Mouse (Mus musculus) forebrain, postnatal 0 days (tissue): ENCODE measurements around the gene Selenoi. TPM values are rescaled to one million over a fixed set of nuclear protein-coding genes. Genes with fewer than 3 reads are reported as not detected.

ENCODE experiments used
- ATAC-seq: fragments of 200-750 bp; cut with Nextera tagmentation; 2 replicates; pipeline ENCODE4 v1.8.0; 2017; ENCODE audit warnings: mild to moderate bottlenecking, moderate library complexity
- DNase-seq: peaks from one replicate; pipeline ENCODE4 v3.0.0-alpha.2; 2015
- H3K27ac ChIP-seq: fragments of 300-500 bp; sonication (generic); 2 replicates; pipeline ENCODE4 v1.5.1; 2014; ENCODE audit warnings: low read depth, mild to moderate bottlenecking, antibody characterized with exemption, low read length, moderate library complexity, mixed read lengths
- H3K27me3 ChIP-seq: fragments of 300-500 bp; sonication (generic); 2 replicates; pipeline ENCODE4 v1.6.1; 2014; ENCODE audit warnings: mild to moderate bottlenecking, low read length, mixed read lengths; ENCODE audit not compliant: insufficient read depth
- H3K36me3 ChIP-seq: fragments of 300-500 bp; sonication (generic); 2 replicates; pipeline ENCODE4 v1.6.1; 2014; ENCODE audit warnings: mild to moderate bottlenecking, moderate library complexity; ENCODE audit not compliant: insufficient read depth
- H3K4me1 ChIP-seq: fragments of 300-500 bp; sonication (generic); 2 replicates; pipeline ENCODE4 v1.6.1; 2014; ENCODE audit warnings: antibody characterized with exemption; ENCODE audit not compliant: insufficient read depth
- H3K4me2 ChIP-seq: fragments of 300-500 bp; sonication (generic); 2 replicates; pipeline ENCODE4 v1.6.1; 2014; ENCODE audit warnings: low read depth, mild to moderate bottlenecking, moderate library complexity
- H3K4me3 ChIP-seq: fragments of 300-500 bp; sonication (generic); 2 replicates; pipeline ENCODE4 v1.5.1; 2014; ENCODE audit warnings: low read depth, low read length, mixed read lengths
- H3K9ac ChIP-seq: fragments of 300-500 bp; sonication (generic); 2 replicates; pipeline ENCODE4 v1.6.1; 2014; ENCODE audit warnings: mild to moderate bottlenecking
- H3K9me3 ChIP-seq: fragments of 300-500 bp; sonication (generic); 2 replicates; pipeline ENCODE4 v1.6.1; 2016; ENCODE audit warnings: low read length
- CTCF ChIP-seq: sonication (generic); IDR thresholded peaks from 2 replicates; pipeline ENCODE4 v1.5.1; 2016; ENCODE audit warnings: antibody characterized with exemption, control low read depth, low read depth
- WGBS: fragments of 180-500 bp; shearing (Covaris S2); extraction: QIAGEN DNeasy Blood & Tissue Kit; methylation state at CpG from one replicate; pipeline ENCODE4 v1.1.7; 2014; 5-methylcytosine and 5-hydroxymethylcytosine counted together
- polyA plus RNA-seq: library from polyadenylated mRNA; unstranded; fragments of >200 nt; fragmentation: Nextera tagmentation; extraction: Ambion mirVana; gene quantifications from 2 replicates; pipeline ENCODE4 v1.2.1, GENCODE M21; 2015
- total RNA-seq: library from RNA; depleted of rRNA; stranded (reverse); fragments of >200 nt; gene quantifications from 2 replicates; pipeline ENCODE4 v1.2.3, GENCODE M21; 2014; rRNA removed

Gene Selenoi
- total RNA-seq (53.8 and 59.6 TPM in 2 replicates), polyA plus RNA-seq (15.9 and 21.1 TPM in 2 replicates)

DNA sequence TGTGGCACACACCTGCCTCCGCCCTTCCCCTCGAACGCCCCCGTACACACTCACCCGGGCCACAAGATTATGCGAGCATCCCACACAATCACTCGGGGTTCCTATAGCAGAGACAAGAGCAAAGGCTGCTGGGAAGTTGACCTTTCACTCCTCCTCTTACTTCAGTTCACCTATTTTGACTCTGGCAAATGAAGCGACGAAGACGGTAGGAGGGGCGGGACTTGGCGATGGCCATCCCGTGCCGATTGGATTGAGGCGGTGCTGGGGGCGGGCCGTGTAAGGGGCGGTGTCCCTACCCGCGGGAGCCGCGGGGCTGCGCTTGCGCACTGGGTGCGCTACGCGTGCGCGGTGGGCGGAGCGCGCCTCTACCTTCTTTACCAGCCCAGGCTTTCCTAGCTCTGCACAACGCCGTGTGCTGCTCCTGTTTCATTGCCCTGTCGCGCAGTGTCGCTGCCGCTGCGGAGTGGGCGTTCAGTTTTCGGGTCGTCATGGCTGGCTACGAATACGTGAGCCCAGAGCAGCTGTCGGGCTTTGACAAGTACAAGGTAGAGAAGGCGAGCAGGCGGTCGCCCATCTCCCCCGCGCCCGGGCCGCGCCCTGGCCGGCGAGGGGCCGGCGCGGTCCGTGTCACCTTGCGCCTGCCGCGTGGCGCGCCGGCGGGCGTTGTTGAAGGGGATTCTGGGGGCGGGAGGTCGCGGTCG lies at the start of gene Selenoi:
TSS of gene Selenoi (plus strand) at position 311 of the 701 bp plus-strand sequence.
- H3K9me3 ChIP-seq, result no peaks in the 10 kb centered on the region
- peak within 1 kb of the TSS; percentile 84 for H3K9ac ChIP-seq
- peaks cover 15% of the 10 kb centered on the region for H3K4me1 ChIP-seq
- H3K27ac ChIP-seq, result peak within 1 kb of the TSS; percentile 93
- H3K36me3 ChIP-seq, result no peaks in the 10 kb centered on the region
- peak within 1 kb of the TSS; percentile 82 for H3K4me3 ChIP-seq
- H3K4me2 ChIP-seq, result peak within 1 kb of the TSS; percentile 76
- peak; percentile 30 for TF ChIP-seq CTCF
- H3K27me3 ChIP-seq, result no peaks in the 10 kb centered on the region
- 2% methylated on average over 69 of the region's 71 CpGs for WGBS
- ATAC-seq, result peak; percentile 99
- peak; percentile 99 for DNase-seq

DNA sequence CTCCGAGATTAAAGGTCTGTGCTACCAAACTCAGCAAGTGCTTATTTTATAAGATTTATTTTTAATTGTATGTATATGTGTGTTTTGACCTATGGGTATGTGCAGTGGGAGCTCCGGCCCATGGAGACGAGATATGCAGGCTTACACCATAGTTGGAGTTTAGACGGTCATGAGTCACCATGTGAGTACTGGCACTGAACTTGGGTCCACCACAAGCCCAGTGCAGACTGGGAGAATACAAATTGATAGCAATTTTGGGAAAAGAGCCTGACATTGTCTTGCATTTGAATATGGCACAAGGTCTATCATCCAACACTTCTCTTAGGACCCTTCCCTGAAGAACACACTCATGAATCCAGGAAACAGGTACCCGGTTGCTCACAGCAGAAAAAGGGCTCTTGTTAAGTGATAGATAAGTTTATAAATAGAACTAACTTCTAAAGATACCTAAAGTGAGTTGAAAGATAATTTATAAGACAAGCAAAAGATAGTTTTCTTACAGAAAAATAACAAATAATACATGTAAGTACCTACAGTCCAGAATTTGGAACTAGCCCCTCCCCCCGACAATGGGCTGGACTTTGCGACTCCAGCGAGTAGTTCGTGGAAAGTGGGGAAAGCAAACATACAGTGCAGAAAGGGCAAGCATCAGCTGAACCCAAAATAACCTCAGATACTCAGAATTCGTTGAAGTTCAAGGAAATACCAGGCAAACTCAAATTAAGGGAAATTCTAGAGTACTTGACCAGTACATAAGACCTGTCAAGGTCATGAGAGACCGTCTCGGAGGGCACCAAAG lies 44.5 kb upstream of the Selenoi start:
- 93% methylated on average over 12 of the region's 12 CpGs for WGBS
- Histone ChIP-seq H3K27me3 (no peaks in the 10 kb centered on the region), H3K9ac (no peak overlapping the region), H3K4me2 (no peak overlapping the region), H3K36me3 (peaks cover 35% of the 10 kb centered on the region), H3K4me1 (no peaks in the 10 kb centered on the region), H3K4me3 (no peak overlapping the region), H3K9me3 (no peaks in the 10 kb centered on the region), H3K27ac (no peak overlapping the region)
- ATAC-seq (no peak), DNase-seq (no peak)
- TF ChIP-seq CTCF, result no peak

DNA sequence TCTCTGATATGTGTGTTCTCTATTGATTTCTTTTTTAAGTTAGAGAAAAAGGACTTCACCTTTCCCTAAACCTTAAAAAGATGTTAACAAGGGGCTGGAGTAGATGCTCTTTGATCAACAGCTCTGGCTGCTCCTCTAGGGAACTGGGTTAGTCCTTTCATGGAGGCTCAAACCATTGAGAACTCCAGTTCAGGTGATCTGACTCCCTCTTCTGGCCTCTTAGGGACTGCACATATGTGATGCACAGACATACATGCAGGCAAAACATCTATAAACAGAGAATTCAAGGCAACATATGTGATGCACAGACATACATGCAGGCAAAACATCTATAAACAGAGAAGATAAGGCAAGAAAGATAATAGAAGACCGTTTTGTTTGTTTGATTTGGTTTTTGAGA lies 39.9 kb upstream of the Selenoi start:
- Histone ChIP-seq H3K36me3 (peaks cover 5% of the 10 kb centered on the region; the same call in 1 of the 2 replicates), H3K4me2 (no peak overlapping the region), H3K4me1 (no peaks in the 10 kb centered on the region), H3K9ac (no peak overlapping the region), H3K4me3 (no peak overlapping the region), H3K27me3 (no peaks in the 10 kb centered on the region), H3K9me3 (no peaks in the 10 kb centered on the region), H3K27ac (no peak overlapping the region)
- DNase-seq (no peak), ATAC-seq (no peak)
- 81% methylated on average over 1 of the region's 1 CpGs for WGBS
- no peak for TF ChIP-seq CTCF

DNA sequence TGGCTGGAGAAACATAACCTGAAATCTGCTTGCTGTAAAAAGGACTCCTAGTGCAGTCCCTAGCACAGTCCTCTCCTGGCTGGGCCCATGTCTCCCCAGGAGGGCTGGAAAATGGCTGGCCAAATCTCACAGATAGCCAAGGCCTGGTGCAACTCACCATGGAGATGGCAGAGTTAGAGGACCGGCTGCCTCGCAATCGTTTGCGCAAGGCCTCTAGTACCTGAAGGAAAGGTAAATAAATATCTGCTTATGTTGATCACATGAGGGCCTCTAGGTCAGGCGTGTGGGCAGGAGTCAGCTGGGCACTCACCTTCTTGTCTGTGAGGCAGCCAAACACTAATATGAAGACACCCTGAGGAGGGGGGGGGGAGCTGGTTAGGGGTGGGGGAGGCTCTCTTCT lies 37.0 kb upstream of the Selenoi start:
- no peak overlapping the region for H3K9ac ChIP-seq
- DNase-seq (no peak), ATAC-seq (no peak)
- TF ChIP-seq CTCF, result no peak
- no peak overlapping the region for H3K4me3 ChIP-seq
- no peaks in the 10 kb centered on the region for H3K9me3 ChIP-seq
- H3K4me1 ChIP-seq, result no peaks in the 10 kb centered on the region
- H3K27me3 ChIP-seq, result no peaks in the 10 kb centered on the region
- no peak overlapping the region for H3K27ac ChIP-seq
- H3K36me3 ChIP-seq, result no peaks in the 10 kb centered on the region
- no peak overlapping the region for H3K4me2 ChIP-seq
- 95% methylated on average over 5 of the region's 5 CpGs for WGBS

DNA sequence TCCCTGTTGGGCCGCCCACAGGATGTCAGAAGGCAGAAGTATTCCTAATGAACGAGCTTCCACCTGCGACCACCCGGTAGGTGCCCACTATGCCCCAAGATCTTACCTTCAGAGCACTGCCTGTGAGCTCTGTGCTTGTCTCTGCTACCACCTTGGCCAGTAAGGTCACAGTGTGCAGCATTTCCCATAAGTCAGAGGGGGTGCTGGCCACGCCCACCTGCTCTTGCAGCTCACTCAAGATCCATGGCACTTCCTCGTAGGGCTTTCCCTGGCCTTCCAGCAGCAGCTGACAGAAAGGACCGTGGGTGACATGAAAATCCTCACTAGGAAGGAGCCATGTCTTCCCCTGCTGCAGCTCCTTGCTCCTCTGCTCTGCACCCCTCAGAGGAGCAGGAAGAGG lies 34.1 kb upstream of the Selenoi start:
- no peak overlapping the region for H3K9ac ChIP-seq
- 77% methylated on average over 7 of the region's 7 CpGs for WGBS
- H3K27ac ChIP-seq, result no peak overlapping the region
- no peak for TF ChIP-seq CTCF
- no peaks in the 10 kb centered on the region for H3K9me3 ChIP-seq
- no peak overlapping the region for H3K4me2 ChIP-seq
- no peak for ATAC-seq
- no peaks in the 10 kb centered on the region for H3K36me3 ChIP-seq
- no peak for DNase-seq
- H3K4me1 ChIP-seq, result no peaks in the 10 kb centered on the region
- no peaks in the 10 kb centered on the region for H3K27me3 ChIP-seq
- no peak overlapping the region for H3K4me3 ChIP-seq

DNA sequence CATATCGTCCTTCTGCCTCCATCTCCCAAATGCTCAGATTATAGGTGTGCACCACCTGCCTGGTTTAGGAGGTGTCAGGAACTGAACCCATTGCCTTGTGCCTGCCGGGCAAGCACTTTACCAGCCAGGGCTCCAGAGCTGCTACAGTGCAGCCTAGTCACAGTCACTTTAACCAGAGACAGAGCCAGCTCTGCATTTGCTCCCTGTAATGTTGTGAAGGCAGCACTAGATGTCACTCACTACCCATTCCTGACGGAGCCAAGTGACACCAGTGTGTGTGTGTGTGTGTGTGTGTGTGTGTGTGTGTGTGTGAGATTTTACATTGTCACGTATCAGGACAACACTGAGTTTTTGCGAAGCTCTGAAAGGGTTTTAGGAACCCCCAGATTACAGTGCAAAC lies 30.9 kb upstream of the Selenoi start:
- Histone ChIP-seq H3K9me3 (no peaks in the 10 kb centered on the region), H3K36me3 (no peaks in the 10 kb centered on the region), H3K9ac (no peak overlapping the region), H3K27ac (no peak overlapping the region), H3K27me3 (no peaks in the 10 kb centered on the region), H3K4me3 (no peak overlapping the region), H3K4me1 (no peaks in the 10 kb centered on the region), H3K4me2 (no peak overlapping the region)
- ATAC-seq (peak; percentile 93), DNase-seq (peak; percentile 84)
- peak; percentile 96 for TF ChIP-seq CTCF
- WGBS, result 43% methylated on average over 5 of the region's 5 CpGs

DNA sequence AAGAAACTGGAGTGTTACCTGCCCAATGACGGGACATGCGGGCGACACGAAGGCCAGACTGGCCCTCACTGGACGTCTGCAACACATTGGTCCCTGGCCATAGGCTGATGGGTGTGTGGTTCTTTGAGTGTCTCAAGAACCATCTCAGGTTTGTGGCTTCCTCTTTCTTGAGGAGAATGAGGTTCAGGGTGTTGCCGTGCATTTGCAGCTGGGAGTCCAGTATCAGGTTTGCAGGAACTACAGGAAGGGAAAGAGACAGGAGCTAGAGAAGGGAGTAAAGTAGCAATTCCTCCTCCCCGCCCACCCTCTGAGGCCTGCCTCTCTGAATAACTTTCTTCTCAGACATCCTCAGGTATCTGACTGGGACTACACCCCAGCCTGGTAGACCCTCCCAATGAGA lies 30.2 kb upstream of the Selenoi start:
- no peak overlapping the region for H3K4me3 ChIP-seq
- no peaks in the 10 kb centered on the region for H3K27me3 ChIP-seq
- DNase-seq (no peak), ATAC-seq (no peak)
- no peak overlapping the region for H3K4me2 ChIP-seq
- TF ChIP-seq CTCF, result no peak
- H3K36me3 ChIP-seq, result no peaks in the 10 kb centered on the region
- no peaks in the 10 kb centered on the region for H3K4me1 ChIP-seq
- no peaks in the 10 kb centered on the region for H3K9me3 ChIP-seq
- no peak overlapping the region for H3K27ac ChIP-seq
- H3K9ac ChIP-seq, result no peak overlapping the region
- WGBS, result 89% methylated on average over 7 of the region's 7 CpGs
